Mouse (Mus musculus): ENCODE results near the gene Atp6v0e.

GRCm38 (mm10) chr17:26662204-26662603, 827 bp upstream of the Atp6v0e start:
- TF ChIP-seq CTCF (IDR thresholded peaks at IDR 0.05; ENCODE audit: borderline replicate concordance, control insufficient read depth, extremely low read depth, insufficient read depth, low read length, poor library complexity) (no peak), POLR2A (IDR thresholded peaks at IDR 0.05; ENCODE audit: control insufficient read depth, extremely low read depth, insufficient read depth, low read length, poor library complexity) (no peak)
